Mouse (Mus musculus) lung, postnatal 14 days (tissue): ENCODE measurements around the gene Rbp2.

Experiments
- DNase-seq: peaks from one replicate; pipeline ENCODE4 v3.0.0; 2021

Rbp2 gene

DNA sequence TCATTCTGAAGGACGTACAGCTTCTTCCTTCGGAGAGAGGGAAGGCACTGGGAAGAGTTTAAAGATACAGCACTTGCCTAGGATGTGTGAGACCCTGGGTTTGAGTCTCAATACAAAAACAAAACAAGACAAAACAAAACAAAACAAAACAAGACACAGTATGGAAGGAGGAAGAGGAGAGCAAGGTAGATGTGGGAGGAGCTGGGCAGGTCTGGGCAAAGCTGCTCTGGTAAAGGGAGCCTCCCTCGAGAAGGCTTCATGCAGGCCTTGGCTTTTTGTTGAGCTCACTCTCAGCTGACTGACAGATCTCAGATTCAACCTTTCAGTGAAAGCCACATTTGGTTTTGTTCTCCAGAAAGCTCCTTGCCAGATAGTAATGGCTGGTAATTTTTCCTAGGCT is at the start of gene Rbp2:
Rbp2 (plus strand) TSS at position 301 of the 400 bp plus-strand sequence.
- DNase-seq = no peak

- DNase-seq = no peak
Measured at GRCm38 (mm10) chr9:98437819-98438218, 48.1 kb upstream of the Rbp2 start.

GRCm38 (mm10) chr9:98439091-98439490 is 46.8 kb upstream of the Rbp2 start:
- DNase-seq = no peak

DNA sequence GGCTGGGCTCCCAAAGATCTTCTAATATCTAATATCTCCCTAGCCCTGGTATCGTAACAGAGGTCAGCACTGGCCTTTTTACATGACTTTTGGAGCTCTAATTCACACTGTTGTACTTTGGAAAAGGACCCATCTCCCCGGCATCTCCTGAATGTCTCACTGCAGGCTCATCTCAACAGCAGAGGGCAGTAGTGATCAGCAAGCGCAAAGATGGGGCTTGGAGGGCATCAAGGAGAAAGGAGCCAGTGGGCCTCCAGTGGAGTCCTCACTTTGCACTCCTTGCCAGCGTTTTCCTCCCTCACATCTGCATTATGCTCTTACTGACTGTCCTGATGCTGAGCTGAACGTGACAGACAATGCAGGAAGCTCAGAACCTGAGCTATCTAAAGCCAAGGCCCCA is 43.3 kb upstream of the Rbp2 start:
- DNase-seq = peak; percentile 50

- no peak for DNase-seq
Measured at GRCm38 (mm10) chr9:98445359-98446149, 40.4 kb upstream of the Rbp2 start.

GRCm38 (mm10) chr9:98450976-98451375 is 34.9 kb upstream of the Rbp2 start:
- DNase-seq = no peak

GRCm38 (mm10) chr9:98466709-98467108 is 19.2 kb upstream of the Rbp2 start:
- no peak for DNase-seq

DNA sequence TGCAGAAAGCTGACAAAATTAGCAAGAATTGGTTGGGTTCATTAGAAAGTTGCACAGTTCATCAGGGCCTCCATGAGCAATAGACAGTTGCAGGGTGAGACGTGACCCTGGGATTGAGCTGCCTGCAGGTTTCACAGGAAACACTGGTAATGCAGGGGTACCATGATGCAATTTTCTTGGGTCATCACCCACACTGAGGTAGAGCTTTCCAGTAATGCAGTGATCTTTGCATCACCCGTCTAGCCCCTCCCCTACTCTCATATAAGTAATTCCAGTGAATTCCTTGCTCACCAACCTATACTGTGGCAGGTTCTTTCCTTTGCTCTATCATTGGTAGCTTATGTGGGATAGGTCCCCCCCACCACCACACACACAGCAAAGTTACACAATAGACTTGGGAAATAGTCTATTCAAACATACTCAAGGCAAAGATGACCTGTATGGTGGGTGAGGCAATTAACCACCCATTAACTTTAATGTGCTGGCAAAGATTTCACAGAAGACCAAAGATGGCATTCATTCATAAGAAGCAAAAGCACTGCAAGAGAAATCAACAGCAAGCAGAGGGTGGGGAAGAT is 5.7 kb upstream of the Rbp2 start:
- no peak for DNase-seq

DNA sequence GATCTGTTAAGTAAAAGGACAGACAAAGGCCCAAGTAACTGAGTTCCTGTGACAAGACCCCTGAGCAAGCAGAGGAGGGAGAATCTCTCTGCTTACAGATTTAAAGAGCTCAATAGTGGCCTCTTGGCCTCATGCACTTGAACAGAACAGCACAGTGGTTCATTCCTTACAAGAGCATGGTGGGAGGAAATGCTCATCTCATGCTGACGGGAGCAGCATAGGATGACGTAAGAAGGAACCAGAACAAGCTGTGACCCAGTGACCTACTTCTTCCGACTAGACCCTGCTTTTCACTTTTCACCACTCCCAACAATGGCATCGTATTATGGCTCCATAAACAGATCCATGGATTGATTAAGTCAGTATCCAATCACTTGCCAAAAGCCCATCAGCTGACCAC is 3.7 kb upstream of the Rbp2 start:
- no peak for DNase-seq

DNA sequence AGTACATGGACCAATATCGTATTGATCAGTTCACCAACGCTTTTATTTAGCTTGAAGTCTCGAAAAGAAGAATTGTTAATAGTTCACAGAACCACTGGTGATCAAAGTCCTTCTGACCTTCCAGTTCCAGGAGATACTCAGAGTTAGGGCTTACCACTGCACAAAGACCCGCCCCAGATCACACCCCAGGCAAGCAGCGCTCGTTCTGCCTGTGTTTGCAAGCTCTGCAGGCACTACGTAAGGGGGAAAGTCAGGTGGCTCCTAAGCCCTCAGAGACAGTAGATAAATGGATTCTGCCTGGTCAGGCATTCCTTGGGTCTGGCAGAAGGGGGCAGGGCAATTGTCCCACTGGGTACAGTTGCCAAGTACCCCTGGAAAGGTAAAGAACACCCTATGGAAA is 895 bp upstream of the Rbp2 start:
- DNase-seq = no peak

GRCm38 (mm10) chr9:98487273-98487672 is 1.4 kb downstream of the Rbp2 start:
- DNase-seq = peak; percentile 71

GRCm38 (mm10) chr9:98489532-98489931 is 3.6 kb downstream of the Rbp2 start:
- DNase-seq = no peak

DNA sequence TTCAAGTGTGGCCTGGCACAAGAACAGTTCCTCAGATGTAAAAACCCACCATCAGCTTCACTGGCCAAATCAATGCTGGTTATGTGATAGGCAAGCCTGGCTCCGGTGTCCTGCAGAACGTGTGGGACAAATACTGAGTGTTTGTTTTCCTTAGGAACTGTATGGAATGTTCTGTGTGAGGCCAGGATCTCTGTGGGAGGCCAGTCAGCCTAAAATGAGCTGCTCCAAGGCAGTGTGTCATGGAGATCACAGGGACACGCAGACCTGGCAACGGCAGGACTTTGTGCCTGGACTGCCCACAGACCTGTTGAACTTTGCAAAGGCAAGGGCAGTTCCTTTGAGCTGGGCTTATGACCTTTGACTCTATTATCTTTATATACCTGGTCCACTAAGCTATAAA is 4.2 kb downstream of the Rbp2 start:
- DNase-seq = no peak

GRCm38 (mm10) chr9:98491071-98491470 is 5.2 kb downstream of the Rbp2 start:
- no peak for DNase-seq

- DNase-seq = no peak
Measured at GRCm38 (mm10) chr9:98492212-98492611, 6.3 kb downstream of the Rbp2 start.

GRCm38 (mm10) chr9:98492821-98493220 is 6.9 kb downstream of the Rbp2 start:
- no peak for DNase-seq

GRCm38 (mm10) chr9:98497157-98497556 is 11.2 kb downstream of the Rbp2 start:
- peak; percentile 5 for DNase-seq

DNA sequence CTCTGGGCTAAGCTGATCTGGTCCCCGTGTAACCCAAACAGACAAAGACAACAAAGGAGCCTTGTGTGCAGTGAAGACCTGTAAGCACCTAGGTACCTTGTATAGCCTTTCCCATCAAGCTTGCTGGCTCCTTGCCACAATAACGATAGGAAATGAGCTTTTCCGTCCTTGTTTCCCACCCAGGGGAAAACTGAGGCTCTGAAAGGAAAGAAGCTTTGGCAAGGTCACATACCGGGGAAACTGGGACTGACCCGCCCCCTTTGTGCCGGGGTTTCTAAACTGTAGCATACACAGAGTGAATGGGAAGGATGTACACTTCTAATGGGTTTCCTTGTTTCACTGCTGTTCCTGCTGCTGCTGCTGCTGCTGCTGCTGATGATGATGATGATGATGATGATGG is 12.1 kb downstream of the Rbp2 start:
- DNase-seq = no peak

GRCm38 (mm10) chr9:98498717-98499268 is 12.9 kb downstream of the Rbp2 start:
- DNase-seq = no peak

- DNase-seq = no peak
Measured at GRCm38 (mm10) chr9:98499601-98500000, 13.7 kb downstream of the Rbp2 start.

DNA sequence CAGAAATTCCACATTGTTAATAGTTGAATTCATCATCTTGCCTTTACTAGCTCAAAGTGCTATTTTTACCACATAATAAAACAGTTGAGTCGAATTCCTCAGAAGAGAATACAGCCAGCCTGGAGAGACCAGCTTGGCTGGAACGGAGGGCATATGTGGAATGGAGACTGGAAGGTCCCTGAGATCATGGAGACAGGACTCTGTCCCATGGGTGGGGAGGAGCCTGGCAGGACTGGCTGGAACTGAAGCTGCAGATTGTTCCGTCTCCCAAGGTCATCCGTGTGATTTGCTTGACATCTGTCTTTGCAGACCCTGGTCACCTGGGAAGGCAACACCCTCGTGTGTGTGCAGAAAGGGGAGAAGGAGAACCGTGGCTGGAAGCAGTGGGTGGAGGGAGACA is 21.6 kb downstream of the Rbp2 start:
- DNase-seq = no peak

DNA sequence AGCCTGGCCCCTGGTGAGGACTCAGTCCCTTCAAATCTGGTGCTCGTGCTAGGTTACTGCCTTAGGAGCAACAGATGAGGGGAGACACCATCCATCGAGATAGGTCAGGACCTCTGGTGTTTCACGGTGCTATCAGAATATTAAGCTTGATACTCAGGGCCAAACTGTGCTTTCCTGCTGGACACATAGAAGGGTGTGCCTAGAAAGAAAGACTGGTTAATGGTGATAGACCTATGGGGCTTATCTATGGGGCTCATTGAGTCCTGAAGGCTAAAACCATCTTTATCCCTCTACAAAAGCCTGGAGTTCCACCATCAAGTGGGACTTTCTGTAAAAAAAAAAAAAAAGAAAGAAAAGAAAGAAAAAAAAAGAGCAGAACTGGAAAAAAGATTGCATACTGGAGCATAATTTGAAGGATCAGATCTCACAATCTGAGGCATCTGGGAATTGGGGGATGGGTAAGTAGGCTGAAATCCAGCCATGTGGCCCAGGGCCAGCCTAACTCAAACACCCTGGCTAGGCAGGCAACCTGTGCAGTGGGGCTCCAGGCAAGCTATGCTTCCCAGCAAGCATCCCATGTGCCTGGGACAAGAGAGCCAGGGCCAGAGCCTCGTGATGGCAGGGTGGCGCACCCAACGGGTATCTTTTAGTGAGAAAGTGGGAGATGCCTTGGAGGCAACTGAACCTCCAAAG is 24.6 kb downstream of the Rbp2 start:
- DNase-seq = no peak

DNA sequence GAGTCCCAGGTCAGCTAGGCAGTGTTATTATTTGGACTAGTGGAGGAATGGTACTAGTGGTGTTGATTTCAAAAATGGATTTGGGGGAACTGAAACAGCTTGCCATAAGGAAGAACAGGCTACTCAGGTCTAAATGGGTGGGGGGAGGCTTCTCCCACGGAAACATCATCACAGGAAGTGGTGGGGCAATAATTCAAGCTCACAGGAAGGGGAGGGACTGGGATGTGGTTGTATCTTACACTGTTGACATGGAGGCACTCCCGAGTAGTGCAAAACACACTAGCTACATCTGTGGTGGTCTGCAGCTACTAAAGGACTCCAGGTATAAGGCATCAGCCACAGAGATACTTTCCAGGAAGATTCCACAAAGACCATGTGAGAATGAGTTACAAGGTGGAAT is 38.0 kb downstream of the Rbp2 start:
- no peak for DNase-seq
